Mouse (Mus musculus): Measurements from ENCODE around the gene Hydin.

Hydin gene

DNA sequence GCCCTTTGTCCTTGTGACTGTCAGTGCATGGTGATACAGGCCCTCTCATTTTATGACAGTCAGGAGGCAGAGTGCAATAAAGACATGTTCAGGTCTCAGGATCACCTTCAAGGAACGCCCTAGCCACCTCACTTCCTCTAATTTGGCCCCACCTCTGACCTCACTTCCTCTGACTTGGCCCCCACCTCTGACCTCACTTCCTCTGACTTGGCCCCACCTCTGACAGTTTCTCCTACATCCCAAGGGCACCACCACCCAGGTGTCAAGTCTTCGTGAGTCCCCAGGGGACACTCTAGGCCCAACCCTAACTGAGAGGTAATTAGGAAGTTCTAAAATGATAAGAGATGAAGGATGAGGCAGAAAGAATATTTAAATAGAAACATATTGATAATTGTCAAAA is 177.5 kb downstream of the Hydin start:
- no peak for DNase-seq (ENCODE audit: low spot score in 2 of 2)

DNA sequence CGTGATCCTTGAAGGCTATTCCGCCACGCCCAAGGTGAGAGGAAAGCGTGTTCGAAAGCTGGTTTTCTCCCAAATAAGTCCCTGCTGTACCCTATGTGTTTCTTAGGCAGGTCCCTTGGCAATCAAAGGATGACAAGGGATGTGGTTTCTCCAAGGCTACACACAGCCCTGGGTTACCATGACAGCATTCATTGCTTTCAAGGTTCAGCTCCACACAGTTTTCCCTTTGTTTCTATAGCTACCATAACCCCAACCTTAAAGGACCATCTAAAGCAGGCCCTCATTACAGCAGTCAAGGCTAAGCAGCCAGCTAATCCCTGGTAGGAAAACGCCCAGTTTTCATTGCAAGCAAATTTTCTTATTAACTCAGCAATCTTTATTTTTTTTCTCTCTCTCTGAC is 183.7 kb downstream of the Hydin start:
- no peak for DNase-seq (ENCODE audit: low spot score in 2 of 2)

DNA sequence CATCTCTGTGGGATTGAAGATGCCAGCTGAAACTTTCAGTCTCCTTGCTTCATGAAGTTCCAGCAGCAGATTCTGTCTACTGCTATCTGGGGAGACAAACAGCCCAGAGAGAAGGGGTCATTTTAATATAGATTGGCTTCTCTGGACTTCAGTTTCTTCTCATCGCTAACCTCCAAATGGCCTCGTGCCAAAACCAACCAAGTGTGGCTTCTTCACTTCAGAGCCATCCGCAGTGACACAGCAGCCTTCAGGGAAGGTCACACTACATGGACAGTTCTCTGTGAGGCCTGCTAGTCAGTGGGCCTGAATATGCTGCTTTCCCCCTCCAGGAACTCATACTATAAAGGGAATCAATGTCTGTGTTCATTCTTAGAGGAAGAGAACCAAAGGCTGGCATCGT is 187.7 kb downstream of the Hydin start:
- DNase-seq (ENCODE audit: low spot score in 2 of 2) = no peak

DNA sequence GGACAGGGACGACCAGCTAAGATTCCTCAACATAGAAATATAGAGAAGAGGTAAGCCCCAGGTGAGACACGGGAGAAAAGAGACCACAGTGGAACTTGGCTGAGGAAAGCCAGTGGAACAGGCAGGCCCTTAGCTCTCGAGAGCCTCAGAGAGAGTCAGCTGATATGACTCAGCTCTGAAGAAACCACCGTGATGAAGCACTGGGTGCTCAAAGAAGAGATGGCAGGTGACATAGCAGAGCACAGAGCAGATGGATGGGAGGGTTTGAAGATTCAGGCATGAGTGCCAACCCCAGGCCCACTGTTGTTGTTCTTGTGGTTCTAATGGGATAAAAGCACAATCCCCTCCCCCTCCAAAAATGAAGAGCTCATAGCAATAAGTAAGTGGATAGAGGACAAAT is 190.6 kb downstream of the Hydin start:
- no peak for DNase-seq (ENCODE audit: low spot score in 2 of 2)

DNA sequence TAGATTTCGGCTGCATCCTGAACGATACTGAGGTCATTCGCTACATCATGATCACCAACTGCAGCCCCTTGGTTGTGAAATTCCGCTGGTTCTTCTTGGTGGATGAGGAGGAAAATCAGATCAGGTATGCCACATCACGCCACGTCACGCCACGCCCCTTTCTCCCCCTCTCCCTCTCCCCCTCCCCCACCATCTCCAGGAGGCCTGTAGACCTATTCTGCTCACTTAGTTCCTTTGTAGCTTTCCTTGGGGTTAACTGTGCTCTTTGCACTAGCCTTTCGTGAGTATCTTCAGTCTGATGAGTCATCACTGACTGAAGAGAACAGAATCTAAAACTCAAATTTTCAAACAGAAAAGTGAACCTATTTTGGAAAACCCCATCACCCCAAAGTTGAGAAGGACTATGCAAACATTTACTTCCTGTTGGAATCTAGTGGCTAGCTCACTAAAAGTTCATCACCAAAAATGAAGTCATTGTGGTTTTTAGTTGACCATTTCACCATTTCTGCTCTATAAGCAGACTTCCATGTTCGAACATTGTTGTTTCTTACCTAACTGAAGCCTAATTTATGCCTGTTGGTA is 195.9 kb downstream of the Hydin start:
- no peak for DNase-seq (ENCODE audit: low spot score in 2 of 2)

DNA sequence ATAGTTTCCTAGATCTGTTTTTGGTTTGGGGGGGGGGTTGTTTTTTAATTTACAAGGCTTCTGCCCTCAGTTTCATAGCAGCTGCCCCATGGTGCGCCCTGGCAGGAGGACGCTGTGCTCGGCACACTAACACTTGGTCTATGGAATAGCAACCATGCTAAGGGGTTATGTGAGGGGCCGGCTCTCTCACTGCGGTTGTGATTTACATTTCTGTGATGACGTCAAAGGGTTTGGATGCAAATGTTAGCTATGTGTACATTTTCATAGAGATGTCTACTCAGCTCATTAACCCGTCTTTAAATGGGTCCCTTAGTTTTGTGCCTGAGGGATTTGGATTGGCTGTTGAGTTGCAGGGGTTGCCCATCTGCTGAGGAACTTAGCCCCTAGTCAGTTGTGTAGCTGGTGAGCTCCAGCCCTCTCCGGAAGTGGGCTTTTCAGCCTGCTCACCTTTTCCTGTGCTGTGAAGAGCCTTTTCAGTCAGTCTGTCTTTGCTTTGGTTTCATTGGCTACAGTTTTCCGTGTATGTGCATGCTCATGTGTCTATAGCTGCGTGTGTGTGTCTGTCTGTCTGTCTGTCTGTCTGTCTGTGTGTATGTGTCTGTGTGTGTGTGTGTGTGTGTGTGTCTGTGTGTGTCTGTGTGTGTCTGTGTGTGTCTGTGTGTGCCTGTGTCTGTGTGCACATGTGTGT is 197.1 kb downstream of the Hydin start:
- no peak for DNase-seq (ENCODE audit: low spot score in 2 of 2)

DNA sequence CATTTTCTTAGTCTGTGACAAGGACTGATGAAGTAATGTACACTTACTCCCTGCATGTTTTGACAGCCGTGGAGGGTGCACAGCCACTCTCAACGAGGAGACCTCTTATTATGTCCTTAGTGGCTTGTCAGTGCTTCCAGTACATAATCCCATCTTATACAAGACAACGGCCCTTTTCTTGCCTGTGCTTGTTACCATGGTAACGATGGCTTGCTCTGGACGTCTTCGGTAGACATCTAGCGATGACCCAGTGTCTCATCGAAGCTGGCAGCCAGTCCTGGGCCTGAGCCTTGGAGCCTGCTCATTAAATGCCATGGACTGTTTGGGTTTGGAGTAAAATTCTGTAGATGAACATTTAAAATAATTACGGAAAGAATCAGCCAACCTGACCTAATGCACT is 198.8 kb downstream of the Hydin start:
- no peak for DNase-seq (ENCODE audit: low spot score in 2 of 2)

DNA sequence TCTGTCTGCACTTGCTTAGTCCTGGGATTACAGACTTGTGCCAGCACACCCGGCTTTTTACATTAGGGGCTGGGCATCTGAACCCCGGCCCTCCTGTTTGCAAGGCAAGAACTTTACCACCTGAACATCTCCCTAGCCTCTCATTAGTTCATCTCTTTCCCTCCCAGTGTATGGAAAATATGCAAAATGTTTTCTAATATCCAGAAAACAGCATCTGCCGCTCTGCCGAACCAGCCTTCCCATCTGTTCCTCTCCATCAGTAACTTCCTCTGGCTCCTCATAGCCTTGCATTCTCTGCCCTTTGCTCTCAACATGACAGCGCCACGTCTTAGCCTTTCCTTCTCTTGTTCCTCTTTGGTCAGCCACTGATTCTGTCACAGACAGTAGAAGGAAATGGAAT is 210.5 kb downstream of the Hydin start:
- DNase-seq (ENCODE audit: low spot score in 2 of 2) = no peak

DNA sequence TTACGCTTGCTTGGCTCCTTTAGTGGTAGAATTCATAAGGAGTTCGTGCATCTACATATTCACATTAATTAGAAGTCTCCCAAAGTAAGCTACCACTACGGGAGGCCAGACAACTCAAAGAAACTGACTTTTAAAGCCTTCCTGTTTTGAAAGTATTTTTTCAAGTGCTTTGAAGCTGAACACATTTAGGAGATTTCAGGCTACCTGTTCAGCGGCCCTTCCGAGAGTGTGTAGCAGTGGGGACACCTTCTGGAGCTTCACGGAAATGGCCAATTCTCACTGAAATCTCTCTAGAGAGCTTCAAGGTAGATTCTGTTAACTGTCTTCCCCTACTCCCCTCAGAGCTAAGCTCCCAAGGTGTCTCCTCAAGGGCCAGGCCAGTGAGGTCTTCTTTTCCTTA is 211.8 kb downstream of the Hydin start:
- DNase-seq (ENCODE audit: low spot score in 2 of 2) = no peak

DNA sequence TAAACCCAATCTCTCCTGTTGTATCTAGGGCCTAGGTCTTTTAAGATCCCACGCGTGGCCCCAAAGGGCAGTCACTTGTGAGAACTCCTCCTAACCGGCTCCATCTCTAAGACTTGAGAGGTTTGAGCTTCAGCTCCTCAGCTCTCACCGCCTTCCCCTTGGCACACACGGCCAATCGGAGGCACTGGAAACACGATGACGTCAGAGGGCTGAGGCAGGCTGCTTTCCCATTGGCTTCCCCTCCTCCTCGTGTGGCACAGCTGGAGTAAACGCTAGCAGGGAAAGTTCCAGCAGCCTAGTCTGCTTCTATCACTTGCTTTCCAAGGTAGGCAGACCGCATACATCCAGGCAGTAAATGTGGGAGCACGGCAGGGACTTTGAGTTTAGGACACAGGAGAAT is 212.6 kb downstream of the Hydin start:
- DNase-seq (ENCODE audit: low spot score in 2 of 2) = no peak

DNA sequence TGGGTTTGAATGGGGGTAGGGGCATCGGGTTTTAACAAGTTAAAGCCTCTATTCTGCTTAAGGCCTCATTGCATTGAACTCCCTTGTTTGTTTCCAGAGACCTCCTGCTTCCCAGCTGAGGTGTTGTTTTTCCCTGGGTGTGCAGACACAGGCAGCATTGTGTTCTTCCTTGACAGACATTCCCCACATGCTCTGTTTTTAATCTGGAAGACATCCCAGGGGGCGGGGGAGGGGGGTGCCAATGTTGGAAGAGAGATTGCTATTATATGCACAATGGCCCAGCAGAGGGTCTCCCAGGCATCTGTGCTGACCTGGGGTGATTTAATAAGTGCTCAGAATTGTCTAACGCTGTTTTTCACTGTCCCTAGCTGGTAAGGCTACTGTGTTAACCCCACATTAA is 215.5 kb downstream of the Hydin start:
- DNase-seq (ENCODE audit: low spot score in 2 of 2) = no peak

DNA sequence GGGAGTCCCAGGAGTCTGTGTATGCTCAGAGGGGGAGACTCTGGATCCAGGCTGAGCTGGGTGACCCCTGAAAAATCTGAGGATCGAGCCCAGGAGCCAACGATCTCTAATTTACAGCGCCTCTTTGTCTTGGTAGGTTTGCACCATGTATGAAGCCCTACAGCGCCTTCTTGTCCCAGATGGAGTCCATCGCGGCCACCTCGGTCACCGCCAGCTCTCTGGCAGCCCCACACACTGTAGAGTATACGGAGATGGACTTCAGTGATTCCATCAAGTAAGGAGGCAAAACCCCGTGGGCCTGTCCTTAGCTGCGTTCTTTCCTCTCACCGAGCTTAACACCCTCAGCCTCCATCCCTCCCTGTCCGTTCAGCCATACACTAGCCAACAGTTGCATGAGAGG is 218.5 kb downstream of the Hydin start:
- no peak for DNase-seq (ENCODE audit: low spot score in 2 of 2)

DNA sequence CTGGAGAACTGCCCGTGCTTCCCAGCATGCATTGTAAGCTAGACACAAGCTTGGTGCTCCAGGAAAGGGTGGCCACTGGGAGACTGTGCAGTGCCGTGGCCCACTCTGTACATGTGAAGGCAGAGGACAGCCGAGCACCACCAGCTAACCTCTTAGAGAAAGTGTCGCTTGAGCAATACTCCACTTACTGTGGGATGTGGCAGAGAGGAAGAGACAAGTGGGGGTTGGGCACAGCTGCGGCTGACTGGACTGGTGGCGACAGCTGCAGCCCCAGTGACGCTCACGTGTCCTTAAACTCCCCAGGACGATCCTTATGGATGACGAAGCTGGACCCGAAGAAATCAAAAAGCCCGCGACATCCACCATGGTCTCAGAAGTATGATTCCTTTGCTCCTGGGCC is 219.2 kb downstream of the Hydin start:
- DNase-seq (ENCODE audit: low spot score in 2 of 2) = no peak

DNA sequence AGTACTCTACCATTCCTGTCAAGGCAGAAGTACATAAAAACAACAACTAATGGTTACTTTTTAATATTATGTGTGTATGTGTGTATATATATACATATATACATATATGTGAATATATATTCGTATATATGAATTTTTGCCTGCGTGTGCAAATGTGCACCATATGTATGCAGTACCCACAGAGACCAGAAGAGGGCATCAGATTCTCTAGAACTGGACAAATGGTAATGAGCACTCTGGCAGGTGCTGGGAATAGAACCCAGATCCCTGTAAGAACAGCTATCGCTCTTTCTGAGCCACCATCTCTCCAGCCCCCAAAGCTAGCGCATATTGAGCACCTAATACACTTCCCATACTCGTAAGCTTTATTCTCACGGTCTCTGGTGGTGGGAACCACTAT is 220.9 kb downstream of the Hydin start:
- no peak for DNase-seq (ENCODE audit: low spot score in 2 of 2)

DNA sequence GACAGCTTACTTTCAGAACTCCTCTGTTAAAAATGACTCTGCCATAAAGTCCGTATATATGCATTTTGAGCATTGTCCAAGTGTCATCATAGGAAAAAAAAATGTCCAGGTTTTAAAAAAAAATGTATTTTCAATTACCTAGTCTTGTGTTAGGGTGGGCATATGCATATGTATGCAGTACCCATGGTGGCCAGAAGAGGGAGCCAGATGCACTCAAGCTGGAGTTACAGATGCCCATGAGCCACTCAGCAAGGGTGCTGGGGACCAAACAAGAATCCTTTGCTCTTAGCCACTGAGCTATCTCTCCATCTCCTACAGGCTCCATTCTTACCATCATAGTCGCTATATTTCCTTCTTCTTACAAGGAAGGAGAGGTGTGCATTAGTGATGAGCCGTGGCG is 222.6 kb downstream of the Hydin start:
- no peak for DNase-seq (ENCODE audit: low spot score in 2 of 2)

DNA sequence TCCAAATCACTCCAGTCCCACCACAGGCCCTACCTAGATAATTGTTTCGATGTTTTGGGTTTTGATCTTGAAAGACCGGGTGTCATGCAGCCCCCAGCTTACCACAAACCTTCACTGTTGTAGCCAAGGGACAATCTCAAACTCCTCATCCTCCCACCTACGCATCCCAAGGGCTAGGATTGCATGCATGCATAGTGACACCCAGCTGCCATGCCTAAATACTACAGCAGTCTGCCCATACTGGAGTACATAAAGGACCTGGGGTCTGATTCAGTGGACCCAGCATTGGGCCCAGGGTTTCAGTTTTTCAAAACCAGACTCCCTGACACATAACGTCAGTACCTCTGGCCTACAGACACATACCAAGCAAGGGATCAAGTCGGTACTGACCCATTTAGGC is 224.3 kb downstream of the Hydin start:
- no peak for DNase-seq (ENCODE audit: low spot score in 2 of 2)

DNA sequence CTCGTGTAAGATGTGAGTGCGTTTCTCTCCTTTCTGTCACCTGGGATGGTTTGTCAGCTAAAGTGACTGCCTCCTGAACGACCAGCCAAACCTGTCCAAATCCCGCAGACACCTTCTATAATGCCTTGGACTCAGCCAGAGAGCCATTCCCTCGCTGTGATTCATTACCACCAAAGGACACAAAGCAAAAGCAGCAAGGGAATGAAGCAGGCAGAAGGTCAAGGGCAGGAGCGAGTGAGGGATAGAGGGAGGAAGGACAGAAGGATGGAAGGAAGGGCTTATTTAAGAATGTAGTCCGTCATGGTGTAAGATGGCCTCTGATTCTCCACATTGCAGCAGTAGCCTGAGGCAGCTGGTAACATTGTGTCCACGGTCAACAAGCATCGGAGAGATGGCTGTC is 229.5 kb downstream of the Hydin start:
- no peak for DNase-seq (ENCODE audit: low spot score in 2 of 2)

DNA sequence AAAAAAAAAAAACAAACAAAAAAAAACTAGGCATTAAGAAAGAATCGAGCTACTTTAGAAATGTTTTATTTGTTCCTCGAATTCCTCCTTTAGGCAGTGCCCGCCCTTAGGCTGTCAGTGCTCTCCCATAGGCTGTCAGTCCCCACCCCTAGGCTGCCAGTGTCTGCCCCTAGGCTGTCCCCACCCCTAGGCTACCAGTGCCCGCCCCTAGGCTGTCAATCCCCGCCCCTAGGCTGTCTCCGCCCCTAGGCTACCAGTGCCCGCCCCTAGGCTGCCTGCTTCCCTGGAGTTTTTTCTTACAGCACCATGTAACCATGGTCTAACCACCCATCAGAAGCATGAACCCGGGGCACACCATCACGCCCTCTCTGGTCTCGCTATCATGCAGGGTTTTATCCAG is 233.5 kb downstream of the Hydin start:
- DNase-seq (ENCODE audit: low spot score in 2 of 2) = no peak

DNA sequence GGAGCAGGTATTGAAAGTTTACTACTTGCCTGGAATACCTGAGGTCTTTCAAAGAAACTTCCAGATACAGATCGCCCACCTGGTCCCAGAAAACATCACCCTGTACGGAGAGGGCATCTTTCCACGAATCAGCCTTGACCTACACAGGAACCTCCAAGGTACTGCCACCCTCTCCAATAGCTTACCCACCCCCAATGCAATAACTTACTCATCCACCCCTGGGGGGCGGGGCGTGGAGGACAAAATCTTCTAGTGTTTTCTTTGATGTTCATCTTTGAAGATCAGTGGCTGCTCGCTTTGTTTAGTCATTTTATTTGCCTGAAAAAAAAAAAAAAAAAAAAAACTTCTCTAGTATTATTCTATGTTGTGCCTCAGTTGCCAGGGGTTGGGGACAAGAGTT is 233.9 kb downstream of the Hydin start:
- no peak for DNase-seq (ENCODE audit: low spot score in 2 of 2)

DNA sequence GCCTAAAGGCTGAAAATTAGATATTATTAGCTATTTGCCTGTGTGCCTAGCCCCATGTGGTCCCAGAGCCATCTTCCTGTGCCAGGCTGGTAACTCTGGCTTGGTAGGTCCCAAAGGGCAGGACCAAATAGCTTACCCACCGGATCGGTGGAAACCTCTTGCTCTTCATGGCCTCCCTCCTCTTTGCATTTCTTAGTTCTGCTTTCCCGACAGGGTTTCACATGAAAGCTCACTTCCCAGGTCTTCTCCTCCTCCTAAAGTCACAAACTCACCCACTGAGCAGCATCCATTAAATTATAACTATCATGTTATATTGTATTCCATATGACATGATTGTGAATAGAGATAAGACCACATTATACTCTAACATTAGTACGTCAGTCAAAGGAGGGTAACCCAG is 234.6 kb downstream of the Hydin start:
- no peak for DNase-seq (ENCODE audit: low spot score in 2 of 2)

DNA sequence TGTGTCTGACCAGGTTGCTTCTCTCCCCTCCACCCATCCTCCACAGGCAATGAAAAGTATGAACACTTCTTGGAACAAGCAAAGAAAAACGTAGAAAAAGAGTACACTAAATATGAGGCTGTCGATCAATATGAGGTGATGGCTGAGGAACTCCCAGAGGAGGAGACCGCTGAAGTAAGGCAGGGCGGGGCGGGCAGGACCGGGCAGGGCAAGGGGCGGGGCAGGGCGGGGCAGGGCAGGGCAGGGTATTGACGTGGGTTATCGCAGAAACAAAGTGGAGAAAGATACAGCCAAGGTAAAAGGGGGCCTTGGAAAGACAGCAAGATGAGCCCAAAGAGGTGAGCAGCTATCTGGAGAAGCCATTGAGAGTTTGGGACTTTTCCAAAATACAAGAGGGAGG is 236.1 kb downstream of the Hydin start:
- no peak for DNase-seq (ENCODE audit: low spot score in 2 of 2)

DNA sequence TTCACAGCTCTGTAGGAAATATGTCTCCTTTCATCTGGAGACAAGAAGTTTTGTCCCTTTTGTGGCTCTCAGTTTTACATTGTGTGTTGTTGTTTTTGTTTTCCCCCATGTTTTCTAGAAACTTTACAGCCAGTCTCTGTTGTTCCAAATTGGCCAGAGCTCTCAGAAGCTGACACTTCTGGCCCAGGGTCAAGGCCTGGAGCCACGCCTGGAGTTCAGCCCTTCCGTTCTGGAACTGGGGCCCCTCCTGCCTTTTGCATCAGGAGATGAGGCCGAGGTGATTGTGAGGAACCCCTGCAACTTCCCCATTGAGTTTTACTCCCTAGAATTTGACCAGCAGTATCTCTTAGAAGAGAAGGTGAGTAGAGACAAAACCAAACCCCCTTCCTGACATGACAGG is 242.0 kb downstream of the Hydin start:
- no peak for DNase-seq (ENCODE audit: low spot score in 2 of 2)

DNA sequence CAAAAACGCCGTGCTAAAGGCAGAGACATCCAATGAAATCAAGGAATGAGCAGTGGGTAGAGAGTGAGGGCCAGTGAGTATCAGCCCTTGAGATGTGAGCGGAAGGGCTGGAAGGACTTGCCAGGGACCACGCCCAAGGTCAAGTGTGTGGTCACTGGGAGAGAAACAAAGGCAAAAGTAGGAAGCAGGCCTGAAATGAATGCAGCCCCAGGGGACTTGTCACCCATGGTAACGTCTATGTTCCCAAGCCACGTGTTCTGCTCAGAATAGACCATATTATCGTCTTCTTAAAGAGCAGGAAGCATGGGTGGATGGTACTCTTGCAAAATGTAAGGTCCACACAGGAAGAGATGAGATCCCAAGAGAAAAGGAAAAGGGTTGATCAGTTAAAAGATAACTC is 253.0 kb downstream of the Hydin start:
- no peak for DNase-seq (ENCODE audit: low spot score in 2 of 2)

DNA sequence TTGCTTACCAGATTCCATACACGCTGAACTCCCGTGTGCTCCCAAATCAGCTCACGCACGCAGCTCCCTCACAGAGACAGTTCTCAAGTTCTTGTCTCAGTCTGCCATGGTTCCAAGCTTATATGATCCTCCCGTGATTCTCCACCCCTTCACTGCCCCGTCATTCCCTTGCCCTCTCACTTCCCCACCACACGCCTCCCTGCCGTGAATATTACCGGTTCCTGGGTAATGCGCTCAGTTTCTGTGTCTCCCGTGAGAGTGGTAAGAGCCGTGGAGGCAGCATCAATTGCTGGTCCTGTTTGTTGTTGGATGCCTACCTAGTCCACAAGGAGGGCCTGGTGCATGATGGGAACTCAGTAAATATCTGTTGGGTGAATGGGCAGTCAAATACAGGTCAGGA is 255.1 kb downstream of the Hydin start:
- DNase-seq (ENCODE audit: low spot score in 2 of 2) = no peak
